Mouse (Mus musculus) forebrain, embryonic 11.5 days (tissue): ENCODE measurements around the gene Exd1. TPM values are rescaled to one million over a fixed set of nuclear protein-coding genes. Genes with fewer than 3 reads are reported as not detected.

Source experiments
- ATAC-seq: fragments of 200-750 bp; cut with Nextera tagmentation; replicated peaks from 2 replicates; pipeline ENCODE4 v1.8.0; 2017; ENCODE audit warnings: moderate TSS enrichment; ENCODE audit not compliant: low FRiP score
- DNase-seq: peaks from one replicate; pipeline ENCODE4 v3.0.0-alpha.2; 2017; ENCODE audit warnings: low spot score
- H3K27ac ChIP-seq: fragments of 300-500 bp; sonication (generic); 2 replicates; pipeline ENCODE4 v1.5.1; 2014; ENCODE audit warnings: low read depth, low read length
- H3K27me3 ChIP-seq: fragments of 300-500 bp; sonication (generic); 2 replicates; pipeline ENCODE4 v1.6.1; 2014; ENCODE audit warnings: mild to moderate bottlenecking, low read length, mixed read lengths; ENCODE audit not compliant: control insufficient read depth, insufficient read depth
- H3K36me3 ChIP-seq: fragments of 300-500 bp; sonication (generic); 2 replicates; pipeline ENCODE4 v1.6.1; 2014; ENCODE audit warnings: mild to moderate bottlenecking, low read length, moderate library complexity, mixed read lengths; ENCODE audit not compliant: control insufficient read depth, insufficient read depth
- H3K4me1 ChIP-seq: fragments of 300-500 bp; sonication (generic); replicated peaks from 2 replicates; pipeline ENCODE4 v1.6.1; 2014; ENCODE audit warnings: low read length, mixed read lengths; ENCODE audit not compliant: control insufficient read depth, insufficient read depth
- H3K4me2 ChIP-seq: fragments of 300-500 bp; sonication (generic); 2 replicates; pipeline ENCODE4 v1.6.1; 2014; ENCODE audit warnings: low read depth, mild to moderate bottlenecking, low read length, moderate library complexity, mixed read lengths; ENCODE audit not compliant: severe bottlenecking
- H3K4me3 ChIP-seq: fragments of 300-500 bp; sonication (generic); 2 replicates; pipeline ENCODE4 v1.5.1; 2014; ENCODE audit warnings: low read depth, low read length
- H3K9ac ChIP-seq: fragments of 300-500 bp; sonication (generic); 2 replicates; pipeline ENCODE4 v1.6.1; 2014; ENCODE audit warnings: low read length
- H3K9me3 ChIP-seq: fragments of 300-500 bp; sonication (generic); 2 replicates; pipeline ENCODE4 v1.6.1; 2016; ENCODE audit warnings: low read length, mixed read lengths; ENCODE audit not compliant: control insufficient read depth
- WGBS: fragments of 180-500 bp; shearing (Covaris S2); extraction: QIAGEN DNeasy Blood & Tissue Kit; methylation state at CpG from one replicate; pipeline ENCODE4 v1.1.7; 2014; 5-methylcytosine and 5-hydroxymethylcytosine counted together
- polyA plus RNA-seq: library from polyadenylated mRNA; unstranded; fragments of >200 nt; fragmentation: Nextera tagmentation; extraction: Ambion mirVana; gene quantifications from 2 replicates; pipeline ENCODE4 v1.2.1, GENCODE M21; 2014

Exd1 gene
- polyA plus RNA-seq, 1 experiment from 2014 or later = 0.13 TPM

DNA sequence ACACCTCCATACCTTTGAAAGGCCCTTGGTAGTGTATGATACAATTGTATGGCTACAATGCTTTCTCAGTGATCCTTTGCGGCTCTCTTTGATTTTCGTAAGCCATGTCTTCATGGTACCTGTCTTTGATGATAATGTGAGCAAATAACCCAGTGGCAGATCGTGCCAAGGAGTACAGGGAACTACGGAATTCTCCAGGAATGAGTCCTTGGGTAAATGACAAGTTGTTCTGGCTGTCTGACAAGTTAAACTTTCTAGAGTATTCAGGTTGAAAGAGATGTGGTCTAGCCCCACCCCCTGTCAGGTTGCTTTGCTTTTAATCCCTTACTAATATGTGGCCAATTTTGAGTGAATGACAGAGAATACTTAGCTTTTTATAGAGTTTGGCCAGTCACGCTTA lies 1.3 kb upstream of the Exd1 start:
- Histone ChIP-seq H3K27ac (no peak overlapping the region), H3K4me3 (peak overlapping the region; percentile 72; the same call in 1 of the 2 replicates), H3K9ac (no peak overlapping the region), H3K36me3 (no peaks in the 10 kb centered on the region), H3K27me3 (no peaks in the 10 kb centered on the region), H3K9me3 (no peaks in the 10 kb centered on the region), H3K4me1 (peaks cover 3% of the 10 kb centered on the region; the same call in 1 of the 2 replicates), H3K4me2 (peak overlapping the region; percentile 76)
- WGBS = 80% methylated on average over 5 of the region's 5 CpGs
- DNase-seq (no peak), ATAC-seq (no peak)

DNA sequence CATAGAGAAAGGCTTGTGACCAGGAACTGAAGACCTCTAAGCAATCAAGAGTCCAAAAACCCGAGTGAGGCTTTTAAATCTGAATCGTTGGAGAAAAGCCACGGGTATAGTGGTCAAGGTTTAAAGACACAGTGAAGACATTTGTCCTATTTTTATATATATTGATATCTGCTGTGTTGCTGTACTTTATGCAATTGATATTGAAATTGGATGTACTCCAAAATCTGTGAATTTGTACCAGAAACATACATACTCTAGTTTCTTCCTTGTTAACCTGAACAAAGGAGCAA lies 889 bp upstream of the Exd1 start:
- Histone ChIP-seq H3K27ac (no peak overlapping the region), H3K4me1 (peaks cover 3% of the 10 kb centered on the region; the same call in 1 of the 2 replicates), H3K9ac (peak overlapping the region; percentile 79), H3K4me2 (peak overlapping the region; percentile 76), H3K4me3 (peak overlapping the region; percentile 72), H3K36me3 (no peaks in the 10 kb centered on the region), H3K27me3 (no peaks in the 10 kb centered on the region), H3K9me3 (no peaks in the 10 kb centered on the region)
- ATAC-seq = no peak
- no peak for DNase-seq
- WGBS = 16% methylated on average over 3 of the region's 3 CpGs

- H3K4me1 ChIP-seq = peaks cover 3% of the 10 kb centered on the region; the same call in 1 of the 2 replicates
- peak overlapping the region; percentile 79 for H3K9ac ChIP-seq
- H3K27ac ChIP-seq = peak overlapping the region; percentile 64
- peak overlapping the region; percentile 76 for H3K4me2 ChIP-seq
- peak; percentile 82 for ATAC-seq
- under 1% methylated on average over 30 of the region's 30 CpGs for WGBS
- H3K36me3 ChIP-seq = no peaks in the 10 kb centered on the region
- H3K9me3 ChIP-seq = no peaks in the 10 kb centered on the region
- no peaks in the 10 kb centered on the region for H3K27me3 ChIP-seq
- peak; percentile 94 for DNase-seq
- H3K4me3 ChIP-seq = peak overlapping the region; percentile 72
These were observed 442 bp downstream of the Exd1 start for GRCm38 (mm10) chr2:119546848-119547521.

DNA sequence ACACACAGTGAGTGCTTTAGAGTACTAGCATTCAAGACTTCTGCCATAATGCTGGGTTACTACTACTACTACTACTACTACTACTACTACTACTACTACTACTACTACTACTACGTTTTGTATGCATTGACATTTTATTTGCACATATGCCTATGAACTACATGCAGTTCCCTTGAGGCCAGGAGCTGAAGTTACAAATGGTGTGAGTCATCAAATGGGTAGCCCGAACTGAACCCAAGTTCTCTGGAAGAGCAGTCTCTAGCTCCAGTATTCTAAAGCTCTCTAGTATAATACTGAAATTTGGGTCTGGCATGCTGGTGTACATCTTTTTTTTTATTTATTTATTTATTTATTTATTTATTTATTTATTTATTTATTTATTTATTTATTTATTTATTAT lies 3.8 kb downstream of the Exd1 start:
- no peak overlapping the region for H3K27ac ChIP-seq
- H3K36me3 ChIP-seq = no peaks in the 10 kb centered on the region
- peaks cover 3% of the 10 kb centered on the region; the same call in 1 of the 2 replicates for H3K4me1 ChIP-seq
- ATAC-seq (no peak), DNase-seq (no peak)
- no peak overlapping the region for H3K4me3 ChIP-seq
- H3K4me2 ChIP-seq = no peak overlapping the region
- 73% methylated on average over 2 of the region's 2 CpGs for WGBS
- H3K27me3 ChIP-seq = no peaks in the 10 kb centered on the region
- H3K9ac ChIP-seq = no peak overlapping the region
- no peaks in the 10 kb centered on the region for H3K9me3 ChIP-seq

- Histone ChIP-seq H3K27ac (no peak overlapping the region), H3K9ac (no peak overlapping the region), H3K36me3 (no peaks in the 10 kb centered on the region), H3K4me2 (no peak overlapping the region), H3K4me3 (no peak overlapping the region), H3K27me3 (no peaks in the 10 kb centered on the region), H3K9me3 (no peaks in the 10 kb centered on the region), H3K4me1 (peaks cover 3% of the 10 kb centered on the region; the same call in 1 of the 2 replicates)
- no peak for ATAC-seq
- peak; percentile 55 for DNase-seq
- WGBS = 31% methylated on average over 1 of the region's 1 CpGs
These were observed 5.3 kb downstream of the Exd1 start for GRCm38 (mm10) chr2:119542106-119542505.

DNA sequence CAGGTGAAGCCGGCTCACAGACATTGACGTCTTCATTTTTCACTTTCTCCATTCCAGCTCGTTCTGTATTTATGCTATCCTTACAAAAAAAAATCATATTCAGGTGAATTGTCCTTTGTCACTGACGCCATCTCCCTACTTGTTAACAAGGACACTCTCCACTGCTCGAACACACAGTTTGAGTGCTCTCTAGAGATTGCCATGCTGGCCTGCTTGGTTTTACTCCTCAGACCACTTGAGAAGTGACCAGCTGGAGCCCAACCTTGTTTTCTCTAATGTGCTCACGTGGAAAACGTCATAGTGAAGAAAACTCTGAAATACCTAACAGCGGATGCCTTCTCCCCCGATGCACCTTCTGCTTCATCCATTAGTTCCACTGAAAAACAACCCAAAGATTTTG lies 8.6 kb downstream of the Exd1 start:
- no peaks in the 10 kb centered on the region for H3K27me3 ChIP-seq
- no peaks in the 10 kb centered on the region for H3K4me1 ChIP-seq
- ATAC-seq = no peak
- DNase-seq = no peak
- no peak overlapping the region for H3K9ac ChIP-seq
- H3K4me2 ChIP-seq = no peak overlapping the region
- no peaks in the 10 kb centered on the region for H3K36me3 ChIP-seq
- no peaks in the 10 kb centered on the region for H3K9me3 ChIP-seq
- WGBS = 83% methylated on average over 9 of the region's 9 CpGs
- no peak overlapping the region for H3K4me3 ChIP-seq
- H3K27ac ChIP-seq = no peak overlapping the region

- Histone ChIP-seq H3K9me3 (no peaks in the 10 kb centered on the region), H3K4me2 (no peak overlapping the region), H3K4me1 (no peaks in the 10 kb centered on the region), H3K36me3 (no peaks in the 10 kb centered on the region), H3K9ac (no peak overlapping the region), H3K27ac (no peak overlapping the region), H3K4me3 (no peak overlapping the region), H3K27me3 (no peaks in the 10 kb centered on the region)
- 59% methylated on average over 4 of the region's 4 CpGs for WGBS
- DNase-seq = no peak
- no peak for ATAC-seq
These were observed 22.0 kb downstream of the Exd1 start for GRCm38 (mm10) chr2:119525422-119525821.

- H3K27me3 ChIP-seq = no peaks in the 10 kb centered on the region
- no peak overlapping the region for H3K27ac ChIP-seq
- DNase-seq (no peak), ATAC-seq (no peak)
- WGBS = 84% methylated on average over 4 of the region's 4 CpGs
- H3K4me3 ChIP-seq = no peak overlapping the region
- H3K4me2 ChIP-seq = no peak overlapping the region
- H3K9me3 ChIP-seq = no peaks in the 10 kb centered on the region
- no peak overlapping the region for H3K9ac ChIP-seq
- no peaks in the 10 kb centered on the region for H3K4me1 ChIP-seq
- H3K36me3 ChIP-seq = no peaks in the 10 kb centered on the region
These were observed 23.6 kb downstream of the Exd1 start for GRCm38 (mm10) chr2:119523836-119524235.

GRCm38 (mm10) chr2:119520550-119520949 lies 26.9 kb downstream of the Exd1 start:
- Histone ChIP-seq H3K36me3 (no peaks in the 10 kb centered on the region), H3K27me3 (no peaks in the 10 kb centered on the region), H3K9me3 (no peaks in the 10 kb centered on the region), H3K4me3 (no peak overlapping the region), H3K27ac (no peak overlapping the region), H3K9ac (no peak overlapping the region), H3K4me1 (no peaks in the 10 kb centered on the region), H3K4me2 (no peak overlapping the region)
- ATAC-seq (no peak), DNase-seq (no peak)
- WGBS = 74% methylated on average over 7 of the region's 7 CpGs
